Mouse (Mus musculus): Measurements from ENCODE around the gene Cel. TPM values are rescaled to one million over a fixed set of nuclear protein-coding genes. Genes with fewer than 3 reads are reported as not detected.

Gene Cel
- polyA plus RNA-seq, 1 experiment from 2014 or later = 0.07 TPM

GRCm38 (mm10) chr2:28591479-28591878, 28.3 kb upstream of the Cel start:
- DNase-seq (ENCODE audit: low spot score, missing footprints) (no peak), ATAC-seq (ENCODE audit: low FRiP score) (no peak)
- no peaks in the 10 kb centered on the region for H3K4me1 ChIP-seq (ENCODE audit: control insufficient read depth, insufficient read depth, low read length)
- H3K27ac ChIP-seq (ENCODE audit: low read depth, low read length) = no peak overlapping the region
- no peak overlapping the region for H3K9ac ChIP-seq (ENCODE audit: low read length)
- H3K36me3 ChIP-seq (ENCODE audit: control insufficient read depth, insufficient read depth, low read length) = no peaks in the 10 kb centered on the region
- WGBS = 86% methylated on average over 2 of the region's 2 CpGs
- no peaks in the 10 kb centered on the region for H3K27me3 ChIP-seq (ENCODE audit: control insufficient read depth, insufficient read depth, low read length)
- H3K4me3 ChIP-seq (ENCODE audit: low read depth, low read length) = no peak overlapping the region
- H3K4me2 ChIP-seq = no peak overlapping the region
- no peaks in the 10 kb centered on the region for H3K9me3 ChIP-seq (ENCODE audit: control insufficient read depth, low read length)

- DNase-seq (ENCODE audit: low spot score, missing footprints) = no peak
- Histone ChIP-seq H3K27me3 (ENCODE audit: control insufficient read depth, insufficient read depth, low read length) (no peaks in the 10 kb centered on the region), H3K9me3 (ENCODE audit: control insufficient read depth, low read length) (no peaks in the 10 kb centered on the region), H3K4me1 (ENCODE audit: control insufficient read depth, insufficient read depth, low read length) (peaks cover under 1% of the 10 kb centered on the region; the same call in 1 of the 2 replicates), H3K9ac (ENCODE audit: low read length) (no peak overlapping the region), H3K36me3 (ENCODE audit: control insufficient read depth, insufficient read depth, low read length) (no peaks in the 10 kb centered on the region), H3K4me3 (ENCODE audit: low read depth, low read length) (no peak overlapping the region), H3K27ac (ENCODE audit: low read depth, low read length) (no peak overlapping the region), H3K4me2 (no peak overlapping the region)
- no peak for ATAC-seq (ENCODE audit: low FRiP score)
- WGBS = 19% methylated on average over 1 of the region's 1 CpGs
Observed at GRCm38 (mm10) chr2:28588574-28588973, 25.4 kb upstream of the Cel start.

- Histone ChIP-seq H3K4me1 (ENCODE audit: control insufficient read depth, insufficient read depth, low read length) (peaks cover 9% of the 10 kb centered on the region), H3K27ac (ENCODE audit: low read depth, low read length) (no peak overlapping the region), H3K9ac (ENCODE audit: low read length) (no peak overlapping the region), H3K27me3 (ENCODE audit: control insufficient read depth, insufficient read depth, low read length) (no peaks in the 10 kb centered on the region), H3K9me3 (ENCODE audit: control insufficient read depth, low read length) (no peaks in the 10 kb centered on the region), H3K36me3 (ENCODE audit: control insufficient read depth, insufficient read depth, low read length) (no peaks in the 10 kb centered on the region; the same call in 1 of the 2 replicates), H3K4me3 (ENCODE audit: low read depth, low read length) (no peak overlapping the region), H3K4me2 (no peak overlapping the region)
- no peak for ATAC-seq (ENCODE audit: low FRiP score)
- WGBS = 49% methylated on average over 2 of the region's 2 CpGs
- DNase-seq (ENCODE audit: low spot score, missing footprints) = no peak
Observed at GRCm38 (mm10) chr2:28585730-28586129, 22.5 kb upstream of the Cel start.

- Histone ChIP-seq H3K4me3 (ENCODE audit: low read depth, low read length) (no peak overlapping the region), H3K27me3 (ENCODE audit: control insufficient read depth, insufficient read depth, low read length) (no peaks in the 10 kb centered on the region), H3K27ac (ENCODE audit: low read depth, low read length) (no peak overlapping the region), H3K4me1 (ENCODE audit: control insufficient read depth, insufficient read depth, low read length) (peaks cover 9% of the 10 kb centered on the region), H3K4me2 (no peak overlapping the region), H3K9me3 (ENCODE audit: control insufficient read depth, low read length) (no peaks in the 10 kb centered on the region), H3K36me3 (ENCODE audit: control insufficient read depth, insufficient read depth, low read length) (no peaks in the 10 kb centered on the region; the same call in 1 of the 2 replicates), H3K9ac (ENCODE audit: low read length) (no peak overlapping the region)
- whole genome bisulfite sequencing = 23% methylated on average over 6 of the region's 6 CpGs
- DNase-seq (ENCODE audit: low spot score, missing footprints) (peak; percentile 97), ATAC-seq (ENCODE audit: low FRiP score) (no peak)
Observed at GRCm38 (mm10) chr2:28585043-28585571, 21.9 kb upstream of the Cel start.

- peak within 1 kb of the TSS; percentile 75 for H3K4me3 ChIP-seq (ENCODE audit: low read depth, low read length)
- peaks cover 9% of the 10 kb centered on the region for H3K4me1 ChIP-seq (ENCODE audit: control insufficient read depth, insufficient read depth, low read length)
- H3K9me3 ChIP-seq (ENCODE audit: control insufficient read depth, low read length) = no peaks in the 10 kb centered on the region
- no peaks in the 10 kb centered on the region for H3K27me3 ChIP-seq (ENCODE audit: control insufficient read depth, insufficient read depth, low read length)
- peak within 1 kb of the TSS; percentile 64 for H3K4me2 ChIP-seq
- WGBS = 72% methylated on average over 9 of the region's 9 CpGs
- H3K36me3 ChIP-seq (ENCODE audit: control insufficient read depth, insufficient read depth, low read length) = peaks cover 4% of the 10 kb centered on the region; the same call in 1 of the 2 replicates
- DNase-seq (ENCODE audit: low spot score, missing footprints) = no peak
- peak within 1 kb of the TSS; percentile 84 for H3K9ac ChIP-seq (ENCODE audit: low read length)
- ATAC-seq (ENCODE audit: low FRiP score) = no peak
- peak within 1 kb of the TSS; percentile 81 for H3K27ac ChIP-seq (ENCODE audit: low read depth, low read length)
Observed at GRCm38 (mm10) chr2:28583651-28584050, 20.4 kb upstream of the Cel start, which contains the start of gene Gtf3c5. Gene Gtf3c5 (minus strand): TSS chr2:28583751.

GRCm38 (mm10) chr2:28582647-28583353, 19.6 kb upstream of the Cel start:
- H3K9ac ChIP-seq (ENCODE audit: low read length) = peak overlapping the region; percentile 84
- H3K36me3 ChIP-seq (ENCODE audit: control insufficient read depth, insufficient read depth, low read length) = peaks cover 7% of the 10 kb centered on the region; the same call in 1 of the 2 replicates
- no peaks in the 10 kb centered on the region for H3K9me3 ChIP-seq (ENCODE audit: control insufficient read depth, low read length)
- H3K27ac ChIP-seq (ENCODE audit: low read depth, low read length) = peak overlapping the region; percentile 81
- WGBS = under 1% methylated on average over 56 of the region's 56 CpGs
- peak overlapping the region; percentile 75 for H3K4me3 ChIP-seq (ENCODE audit: low read depth, low read length)
- ATAC-seq (ENCODE audit: low FRiP score) (peak; percentile 90), DNase-seq (ENCODE audit: low spot score, missing footprints) (peak; percentile 100)
- peak overlapping the region; percentile 64 for H3K4me2 ChIP-seq
- no peaks in the 10 kb centered on the region for H3K27me3 ChIP-seq (ENCODE audit: control insufficient read depth, insufficient read depth, low read length)
- peaks cover 9% of the 10 kb centered on the region for H3K4me1 ChIP-seq (ENCODE audit: control insufficient read depth, insufficient read depth, low read length)

GRCm38 (mm10) chr2:28578003-28578402, 14.8 kb upstream of the Cel start:
- peak; percentile 79 for DNase-seq (ENCODE audit: low spot score, missing footprints)
- peaks cover 5% of the 10 kb centered on the region for H3K4me1 ChIP-seq (ENCODE audit: control insufficient read depth, insufficient read depth, low read length)
- H3K36me3 ChIP-seq (ENCODE audit: control insufficient read depth, insufficient read depth, low read length) = peaks cover 32% of the 10 kb centered on the region
- no peak overlapping the region for H3K27ac ChIP-seq (ENCODE audit: low read depth, low read length)
- H3K4me2 ChIP-seq = no peak overlapping the region
- H3K9me3 ChIP-seq (ENCODE audit: control insufficient read depth, low read length) = no peaks in the 10 kb centered on the region
- H3K9ac ChIP-seq (ENCODE audit: low read length) = no peak overlapping the region
- ATAC-seq (ENCODE audit: low FRiP score) = no peak
- H3K27me3 ChIP-seq (ENCODE audit: control insufficient read depth, insufficient read depth, low read length) = no peaks in the 10 kb centered on the region
- no peak overlapping the region for H3K4me3 ChIP-seq (ENCODE audit: low read depth, low read length)
- WGBS = 68% methylated on average over 5 of the region's 5 CpGs

- Histone ChIP-seq H3K36me3 (ENCODE audit: control insufficient read depth, insufficient read depth, low read length) (peaks cover 40% of the 10 kb centered on the region), H3K4me1 (ENCODE audit: control insufficient read depth, insufficient read depth, low read length) (peaks cover 2% of the 10 kb centered on the region), H3K9ac (ENCODE audit: low read length) (no peak overlapping the region), H3K9me3 (ENCODE audit: control insufficient read depth, low read length) (no peaks in the 10 kb centered on the region), H3K4me2 (no peak overlapping the region), H3K4me3 (ENCODE audit: low read depth, low read length) (no peak overlapping the region), H3K27me3 (ENCODE audit: control insufficient read depth, insufficient read depth, low read length) (no peaks in the 10 kb centered on the region), H3K27ac (ENCODE audit: low read depth, low read length) (no peak overlapping the region)
- DNase-seq (ENCODE audit: low spot score, missing footprints) (no peak), ATAC-seq (ENCODE audit: low FRiP score) (no peak)
- WGBS = 93% methylated on average over 3 of the region's 3 CpGs
Observed at GRCm38 (mm10) chr2:28576815-28577214, 13.6 kb upstream of the Cel start.

GRCm38 (mm10) chr2:28575341-28575740, 12.1 kb upstream of the Cel start:
- WGBS = 87% methylated on average over 4 of the region's 4 CpGs
- Histone ChIP-seq H3K27me3 (ENCODE audit: control insufficient read depth, insufficient read depth, low read length) (no peaks in the 10 kb centered on the region), H3K9me3 (ENCODE audit: control insufficient read depth, low read length) (no peaks in the 10 kb centered on the region), H3K27ac (ENCODE audit: low read depth, low read length) (no peak overlapping the region), H3K9ac (ENCODE audit: low read length) (no peak overlapping the region), H3K4me1 (ENCODE audit: control insufficient read depth, insufficient read depth, low read length) (no peaks in the 10 kb centered on the region), H3K36me3 (ENCODE audit: control insufficient read depth, insufficient read depth, low read length) (peaks cover 47% of the 10 kb centered on the region), H3K4me2 (no peak overlapping the region), H3K4me3 (ENCODE audit: low read depth, low read length) (no peak overlapping the region)
- ATAC-seq (ENCODE audit: low FRiP score) (no peak), DNase-seq (ENCODE audit: low spot score, missing footprints) (no peak)
